Mouse (Mus musculus): ENCODE data around the gene Gstz1. TPM values are rescaled to one million over a fixed set of nuclear protein-coding genes. Genes with fewer than 3 reads are reported as not detected.
"Not testable (repeated sequence)": the region's sequence is repeated elsewhere in the genome, so short reads cannot be mapped to it uniquely, and the experiment has no call there.

Gene Gstz1
- polyA plus RNA-seq, 1 experiment = 44.3 TPM

DNA sequence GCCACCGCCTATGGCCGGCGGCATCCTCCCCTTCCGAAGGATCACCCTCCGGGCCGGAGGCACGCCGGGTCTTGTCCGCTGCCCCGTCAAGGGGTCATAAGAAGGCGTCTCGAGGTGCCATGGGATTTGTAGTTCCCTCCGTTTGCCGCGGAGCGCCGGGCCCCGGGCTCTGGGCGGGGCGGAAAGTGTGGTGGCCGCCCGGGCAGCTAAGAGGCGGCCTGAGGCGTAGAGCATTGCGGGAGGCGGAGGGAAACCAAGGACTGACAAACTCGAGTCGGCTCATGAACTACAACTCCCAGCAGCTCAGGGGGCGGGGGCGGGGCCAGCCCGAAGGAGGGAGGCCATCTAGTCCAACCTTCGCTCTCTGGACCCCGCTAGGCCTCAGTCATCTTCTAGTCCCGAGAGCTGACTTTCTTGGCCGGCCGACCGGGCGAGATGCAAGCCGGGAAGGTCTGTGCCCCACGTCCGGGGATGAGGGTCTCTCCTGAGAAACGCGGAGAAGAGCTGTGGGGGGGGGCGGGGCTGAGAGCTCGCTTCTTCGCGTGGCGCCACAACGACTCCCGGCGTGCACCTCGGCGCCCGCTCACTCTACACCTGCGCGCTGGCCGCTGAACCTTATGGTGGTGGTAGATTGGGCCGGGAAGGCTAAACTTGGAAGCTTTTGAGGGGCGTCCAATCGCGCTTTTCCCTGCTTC is 577 bp downstream of the Gstz1 start, which contains the start of gene Pomt2:
Gene Pomt2 (minus strand): TSS at position 574 of the 695 bp plus-strand sequence.
- TF ChIP-seq POLR2A (IDR thresholded peaks at IDR 0.05; ENCODE audit: insufficient read length, low read depth) (peak; percentile 60), CEBPB (IDR thresholded peaks at IDR 0.05; ENCODE audit: insufficient read depth, poor library complexity, severe bottlenecking) (no peak), POLR2AphosphoS2 (IDR thresholded peaks at IDR 0.05; ENCODE audit: insufficient read length, low read depth) (peak; percentile 64), MYOD1 (IDR thresholded peaks at IDR 0.05; ENCODE audit: control insufficient read depth in 1 of 3, insufficient read length in 2 of 3, low read depth in 2 of 3) (peak in 1 of 3 experiments; percentile 49), MYOG (IDR thresholded peaks at IDR 0.05; ENCODE audit: control insufficient read depth in 1 of 3, insufficient read depth in 1 of 3, insufficient read length in 2 of 3, low read depth in 2 of 3) (peak in 1 of 3 experiments; percentile 4)

DNA sequence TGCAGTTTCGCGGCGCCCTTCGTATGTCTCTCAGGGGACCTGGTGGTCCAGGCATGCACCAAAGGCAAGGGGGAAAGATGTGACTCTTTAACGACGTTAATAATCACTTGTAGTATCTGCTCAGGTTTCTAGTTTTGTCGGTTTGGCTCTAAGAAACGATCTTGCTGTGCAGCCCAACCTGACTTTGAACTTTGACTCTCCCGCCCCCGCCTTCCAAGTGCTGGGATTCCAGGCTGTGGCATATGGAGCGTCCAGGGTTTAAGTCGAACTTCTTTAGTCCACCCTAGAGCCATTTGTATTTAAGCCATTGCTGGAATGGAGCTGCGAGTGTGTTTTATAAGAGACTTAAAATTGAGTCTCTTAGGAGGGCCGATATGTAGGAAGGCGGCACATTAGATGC is 1.2 kb downstream of the Gstz1 start:
- Histone ChIP-seq H3K4me3 (peak overlapping the region; percentile 73), H3K27me3 (ENCODE audit: control insufficient read depth, insufficient read depth, insufficient read length) (no peaks in the 10 kb centered on the region), H3ac (ENCODE audit: control insufficient read depth, insufficient read length) (peak overlapping the region; percentile 59), H3K36me3 (ENCODE audit: control insufficient read depth, insufficient read depth) (no peaks in the 10 kb centered on the region), H3K79me2 (ENCODE audit: control insufficient read depth, insufficient read depth) (no peaks in the 10 kb centered on the region), H3K4me2 (ENCODE audit: low read depth) (peak overlapping the region; percentile 72)
- TF ChIP-seq MYOD1 (IDR thresholded peaks at IDR 0.05; ENCODE audit: control insufficient read depth in 1 of 3, insufficient read length in 2 of 3, low read depth in 2 of 3) (no peak), MYOG (IDR thresholded peaks at IDR 0.05; ENCODE audit: control insufficient read depth in 1 of 3, insufficient read depth in 1 of 3, insufficient read length in 2 of 3, low read depth in 2 of 3) (no peak), E2F4 (IDR thresholded peaks at IDR 0.05; ENCODE audit: insufficient read depth) (no peak), REST (IDR thresholded peaks at IDR 0.05; ENCODE audit: insufficient read depth, insufficient read length) (no peak), CEBPB (IDR thresholded peaks at IDR 0.05; ENCODE audit: insufficient read depth, poor library complexity, severe bottlenecking) (no peak), POLR2A (IDR thresholded peaks at IDR 0.05; ENCODE audit: insufficient read length, low read depth) (no peak), USF1 (IDR thresholded peaks at IDR 0.05; ENCODE audit: low read depth) (no peak), MAX (IDR thresholded peaks at IDR 0.05; ENCODE audit: low read depth) (no peak), TCF12 (IDR thresholded peaks at IDR 0.05; ENCODE audit: insufficient read depth, poor library complexity, severe bottlenecking) (no peak), SRF (IDR thresholded peaks at IDR 0.05; ENCODE audit: control insufficient read depth, insufficient read length, low read depth) (no peak), TCF3 (IDR thresholded peaks at IDR 0.05; ENCODE audit: insufficient read length, low read depth) (no peak), POLR2AphosphoS2 (IDR thresholded peaks at IDR 0.05; ENCODE audit: insufficient read length, low read depth) (no peak)

More for the DNA sequence above, 577 bp downstream of the Gstz1 start, which contains the start of gene Pomt2:
- Histone ChIP-seq H3K79me2 (ENCODE audit: control insufficient read depth, insufficient read depth) (no peaks in the 10 kb centered on the region), H3K4me2 (ENCODE audit: low read depth) (peak within 1 kb of the TSS; percentile 87), H3K4me3 (peak within 1 kb of the TSS; percentile 73), H3ac (ENCODE audit: control insufficient read depth, insufficient read length) (peak within 1 kb of the TSS; percentile 59), H3K27me3 (ENCODE audit: control insufficient read depth, insufficient read depth, insufficient read length) (no peaks in the 10 kb centered on the region), H3K36me3 (ENCODE audit: control insufficient read depth, insufficient read depth) (no peaks in the 10 kb centered on the region)

DNA sequence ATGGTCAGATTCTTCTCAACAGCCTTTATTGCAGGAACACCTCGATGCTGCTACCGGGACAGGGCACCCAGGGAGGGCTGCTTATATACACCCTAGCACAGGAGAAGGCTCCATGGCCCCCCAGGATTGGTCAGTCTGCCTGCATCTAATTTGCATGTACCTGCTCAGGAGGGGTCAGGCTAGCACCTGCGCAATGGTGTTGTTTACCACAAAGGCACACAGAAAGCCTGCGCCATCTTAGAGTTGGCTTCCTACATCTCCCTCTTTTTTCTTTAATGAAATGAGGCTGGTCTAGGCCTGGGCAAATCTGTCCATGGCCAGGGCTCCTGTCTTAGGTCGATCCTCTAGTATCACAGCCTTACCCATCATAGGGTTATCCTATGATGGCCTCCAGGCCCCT is 2.5 kb downstream of the Gstz1 start:
- Histone ChIP-seq H3K79me2 (ENCODE audit: control insufficient read depth, insufficient read depth) (no peaks in the 10 kb centered on the region), H3K4me2 (ENCODE audit: low read depth) (no peak overlapping the region), H3ac (ENCODE audit: control insufficient read depth, insufficient read length) (no peak overlapping the region), H3K4me3 (no peak overlapping the region), H3K27me3 (ENCODE audit: control insufficient read depth, insufficient read depth, insufficient read length) (no peaks in the 10 kb centered on the region), H3K36me3 (ENCODE audit: control insufficient read depth, insufficient read depth) (no peaks in the 10 kb centered on the region)
- no peak for TF ChIP-seq CEBPB (IDR thresholded peaks at IDR 0.05; ENCODE audit: insufficient read depth, poor library complexity, severe bottlenecking)
- no peak for TF ChIP-seq POLR2AphosphoS2 (IDR thresholded peaks at IDR 0.05; ENCODE audit: insufficient read length, low read depth)
- no peak for TF ChIP-seq USF1 (IDR thresholded peaks at IDR 0.05; ENCODE audit: low read depth)
- no peak for TF ChIP-seq REST (IDR thresholded peaks at IDR 0.05; ENCODE audit: insufficient read depth, insufficient read length)
- no peak for TF ChIP-seq MAX (IDR thresholded peaks at IDR 0.05; ENCODE audit: low read depth)
- no peak for TF ChIP-seq SRF (IDR thresholded peaks at IDR 0.05; ENCODE audit: control insufficient read depth, insufficient read length, low read depth)
- TF ChIP-seq MYOD1 (IDR thresholded peaks at IDR 0.05; ENCODE audit: control insufficient read depth in 1 of 3, insufficient read length in 2 of 3, low read depth in 2 of 3) = no peak
- TF ChIP-seq TCF12 (IDR thresholded peaks at IDR 0.05; ENCODE audit: insufficient read depth, poor library complexity, severe bottlenecking) = no peak
- TF ChIP-seq E2F4 (IDR thresholded peaks at IDR 0.05; ENCODE audit: insufficient read depth) = no peak
- no peak for TF ChIP-seq POLR2A (IDR thresholded peaks at IDR 0.05; ENCODE audit: insufficient read length, low read depth)
- TF ChIP-seq MYOG (IDR thresholded peaks at IDR 0.05; ENCODE audit: control insufficient read depth in 1 of 3, insufficient read depth in 1 of 3, insufficient read length in 2 of 3, low read depth in 2 of 3) = no peak
- TF ChIP-seq TCF3 (IDR thresholded peaks at IDR 0.05; ENCODE audit: insufficient read length, low read depth) = no peak

DNA sequence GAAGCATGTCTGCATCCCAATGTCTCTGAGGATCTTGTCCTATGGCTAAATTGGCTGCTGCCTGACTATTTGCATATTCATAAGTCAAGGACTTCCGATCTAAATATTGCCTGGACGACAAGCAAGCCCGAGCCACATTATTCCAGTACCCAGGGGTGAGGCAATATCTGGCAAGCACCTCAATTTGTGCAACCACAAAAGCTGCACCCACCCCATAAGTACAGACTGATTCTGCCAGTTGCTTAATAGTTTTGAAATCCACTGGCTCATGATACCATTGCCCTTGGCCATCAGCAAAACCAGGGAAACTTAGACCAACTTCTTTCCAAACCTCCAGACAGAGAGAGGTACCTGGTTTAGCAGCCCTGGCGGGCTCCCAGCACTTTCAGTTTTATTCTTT is 7.5 kb downstream of the Gstz1 start:
- not testable (repeated sequence) for H3K36me3 ChIP-seq (ENCODE audit: control insufficient read depth, insufficient read depth); H3ac ChIP-seq (ENCODE audit: control insufficient read depth, insufficient read length); H3K27me3 ChIP-seq (ENCODE audit: control insufficient read depth, insufficient read depth, insufficient read length); H3K4me3 ChIP-seq; H3K79me2 ChIP-seq (ENCODE audit: control insufficient read depth, insufficient read depth); H3K4me2 ChIP-seq (ENCODE audit: low read depth)

DNA sequence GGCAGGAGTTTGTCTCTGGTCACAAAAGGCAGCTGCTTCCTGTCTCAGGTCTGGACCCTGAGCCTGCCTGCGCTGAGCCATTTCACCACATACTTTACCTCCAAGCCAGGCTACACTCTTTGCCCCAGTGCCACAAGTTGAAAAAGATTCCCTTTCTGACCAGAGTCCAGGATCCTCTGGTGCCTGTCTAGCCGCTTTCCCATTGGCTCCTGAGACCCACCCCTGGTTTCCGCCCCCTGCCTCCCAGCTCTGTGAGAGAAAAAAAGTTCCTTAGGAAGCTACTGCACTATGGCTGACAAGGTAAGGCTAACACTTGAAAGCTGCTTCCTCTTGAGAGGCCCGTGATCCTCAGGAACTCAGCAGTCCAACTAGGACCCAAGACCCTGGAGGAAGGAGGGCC is 10.4 kb downstream of the Gstz1 start:
- Histone ChIP-seq H3K4me3 (no peak overlapping the region), H3K79me2 (ENCODE audit: control insufficient read depth, insufficient read depth) (no peaks in the 10 kb centered on the region)

More for the DNA sequence above, 10.4 kb downstream of the Gstz1 start:
- Histone ChIP-seq H3K27me3 (ENCODE audit: control insufficient read depth, insufficient read depth, insufficient read length) (no peaks in the 10 kb centered on the region), H3K4me2 (ENCODE audit: low read depth) (no peak overlapping the region), H3ac (ENCODE audit: control insufficient read depth, insufficient read length) (no peak overlapping the region), H3K36me3 (ENCODE audit: control insufficient read depth, insufficient read depth) (no peaks in the 10 kb centered on the region)
- no peak for TF ChIP-seq MYOG (IDR thresholded peaks at IDR 0.05; ENCODE audit: control insufficient read depth in 1 of 3, insufficient read depth in 1 of 3, insufficient read length in 2 of 3, low read depth in 2 of 3)
- TF ChIP-seq TCF12 (IDR thresholded peaks at IDR 0.05; ENCODE audit: insufficient read depth, poor library complexity, severe bottlenecking) = no peak
- TF ChIP-seq MYOD1 (IDR thresholded peaks at IDR 0.05; ENCODE audit: control insufficient read depth in 1 of 3, insufficient read length in 2 of 3, low read depth in 2 of 3) = no peak
- no peak for TF ChIP-seq SRF (IDR thresholded peaks at IDR 0.05; ENCODE audit: control insufficient read depth, insufficient read length, low read depth)
- no peak for TF ChIP-seq POLR2A (IDR thresholded peaks at IDR 0.05; ENCODE audit: insufficient read length, low read depth)
- no peak for TF ChIP-seq USF1 (IDR thresholded peaks at IDR 0.05; ENCODE audit: low read depth)
- TF ChIP-seq MAX (IDR thresholded peaks at IDR 0.05; ENCODE audit: low read depth) = no peak
- no peak for TF ChIP-seq TCF3 (IDR thresholded peaks at IDR 0.05; ENCODE audit: insufficient read length, low read depth)
- TF ChIP-seq REST (IDR thresholded peaks at IDR 0.05; ENCODE audit: insufficient read depth, insufficient read length) = no peak
- no peak for TF ChIP-seq E2F4 (IDR thresholded peaks at IDR 0.05; ENCODE audit: insufficient read depth)
- no peak for TF ChIP-seq CEBPB (IDR thresholded peaks at IDR 0.05; ENCODE audit: insufficient read depth, poor library complexity, severe bottlenecking)
- no peak for TF ChIP-seq POLR2AphosphoS2 (IDR thresholded peaks at IDR 0.05; ENCODE audit: insufficient read length, low read depth)

All from myocyte (in vitro differentiated cells).